Mouse (Mus musculus) embryo, embryonic 9.5 days (tissue): ENCODE data around the gene Ifna7.

ENCODE experiments used
- DNase-seq: peaks from one replicate; pipeline ENCODE4 v3.0.0-alpha.2; 2017; ENCODE audit errors: extremely low spot score

Ifna7 gene

DNA sequence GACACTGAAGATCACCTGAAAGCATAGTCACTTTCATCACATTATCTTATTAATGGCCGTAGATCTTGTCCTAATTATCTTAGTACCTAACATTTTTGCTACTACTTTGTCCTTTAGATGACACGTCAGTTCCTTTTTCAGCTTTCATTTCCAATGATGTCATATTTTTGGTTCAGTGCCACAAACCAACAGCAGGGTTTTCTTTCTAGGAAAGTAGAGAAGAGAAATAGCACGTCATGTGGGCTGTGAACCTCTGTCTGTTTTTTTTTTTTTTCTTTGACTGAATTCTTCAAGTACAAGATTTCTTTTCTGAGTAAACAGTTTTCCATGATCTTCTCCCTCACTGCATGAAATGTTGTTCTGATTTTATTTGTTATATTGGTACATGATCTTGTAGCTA, 24.0 kb downstream of the Ifna7 start:
- DNase-seq = no peak

- DNase-seq = no peak
Measured at GRCm38 (mm10) chr4:88841438-88841911, 25.4 kb downstream of the Ifna7 start, which contains the start of gene Ifna4. Gene Ifna4 (plus strand): TSS chr4:88841861.

GRCm38 (mm10) chr4:88845334-88845733, 29.3 kb downstream of the Ifna7 start:
- no peak for DNase-seq

DNA sequence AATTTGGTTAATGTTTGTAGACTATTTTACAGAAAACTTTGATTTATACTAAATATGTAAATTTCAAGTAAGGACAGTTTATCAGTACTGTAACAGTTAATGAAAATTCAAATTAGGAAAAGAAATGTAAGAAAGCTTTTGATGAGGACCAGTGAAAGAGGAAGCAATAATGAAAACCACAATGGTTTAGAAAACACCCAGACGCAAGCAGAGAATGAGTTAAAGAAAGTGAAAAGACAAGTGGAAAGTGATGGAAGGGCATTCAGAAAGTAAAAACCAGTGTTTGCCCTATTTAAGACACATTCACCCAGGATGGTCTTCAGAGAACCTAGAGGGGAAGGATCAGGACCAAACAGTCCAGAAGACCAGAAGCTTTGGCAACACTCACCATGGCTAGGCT, 33.7 kb downstream of the Ifna7 start, which contains the start of gene Ifna1:
Ifna1 (plus strand) TSS at position 390 of the 400 bp plus-strand sequence.
- DNase-seq = no peak

GRCm38 (mm10) chr4:88851026-88851763, 35.2 kb downstream of the Ifna7 start:
- DNase-seq = no peak

GRCm38 (mm10) chr4:88859214-88859613, 43.2 kb downstream of the Ifna7 start:
- DNase-seq = no peak

DNA sequence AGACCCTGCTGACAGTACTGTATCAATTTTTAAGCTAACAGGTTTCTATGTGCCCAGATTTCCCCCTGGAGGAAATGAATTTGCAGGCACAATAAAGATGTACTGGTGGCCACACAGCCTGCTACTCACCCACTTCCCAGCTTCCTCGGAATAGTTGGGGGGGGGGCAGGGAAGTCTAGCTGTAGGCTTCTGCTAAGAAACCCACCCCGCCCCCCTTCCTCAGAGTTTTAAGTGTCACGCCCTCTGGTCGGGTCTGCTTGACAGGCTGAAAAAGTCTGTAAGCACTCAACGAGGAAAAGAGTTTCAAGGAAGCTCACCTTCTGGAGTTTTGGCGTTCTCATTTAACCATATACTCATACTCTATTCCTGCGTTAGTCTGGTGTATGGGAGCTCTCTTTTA, 47.3 kb downstream of the Ifna7 start:
- no peak for DNase-seq

DNA sequence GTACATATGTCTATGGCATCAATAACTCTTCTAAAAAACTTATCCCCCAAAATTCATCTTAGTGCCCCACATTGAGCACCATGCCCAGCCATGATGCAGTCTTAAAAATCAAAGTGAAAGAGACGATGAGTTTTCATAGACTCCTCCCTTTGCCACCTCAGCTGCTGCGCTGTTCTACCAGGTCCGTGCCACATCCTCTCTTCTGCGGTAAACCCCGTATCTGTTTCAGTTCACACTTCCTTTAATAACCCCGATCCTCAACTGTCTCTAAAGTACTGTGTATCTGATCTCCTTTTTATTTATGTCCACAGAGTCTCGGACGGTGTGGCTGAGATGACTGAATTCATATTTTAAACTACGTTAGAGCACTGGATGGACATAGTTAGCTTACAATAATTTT, 48.6 kb downstream of the Ifna7 start:
- no peak for DNase-seq

GRCm38 (mm10) chr4:88865011-88865569, 49.1 kb downstream of the Ifna7 start:
- no peak for DNase-seq
